Mouse (Mus musculus) hindbrain, embryonic 14.5 days (tissue): Measurements from ENCODE around the gene Srcin1. TPM values are rescaled to one million over a fixed set of nuclear protein-coding genes. Genes with fewer than 3 reads are reported as not detected.

Experiments used
- ATAC-seq: fragments of 200-750 bp; cut with Nextera tagmentation; 2 replicates; pipeline ENCODE4 v1.8.0; 2017; ENCODE audit warnings: moderate number of reproducible peaks, mild to moderate bottlenecking, moderate TSS enrichment, moderate library complexity; ENCODE audit not compliant: low FRiP score
- DNase-seq: peaks from one replicate; pipeline ENCODE4 v3.0.0-alpha.2; 2015; ENCODE audit warnings: low spot score
- H3K27ac ChIP-seq: fragments of 300-500 bp; sonication (generic); 2 replicates; pipeline ENCODE4 v1.5.1; 2014; ENCODE audit warnings: mild to moderate bottlenecking, moderate library complexity
- H3K27me3 ChIP-seq: fragments of 300-500 bp; sonication (generic); 2 replicates; pipeline ENCODE4 v1.6.1; 2014; ENCODE audit warnings: mild to moderate bottlenecking, low read length, mixed read lengths; ENCODE audit not compliant: control insufficient read depth, insufficient read depth
- H3K36me3 ChIP-seq: fragments of 300-500 bp; sonication (generic); replicated peaks from 2 replicates; pipeline ENCODE4 v1.6.1; 2014; ENCODE audit not compliant: control insufficient read depth, insufficient read depth
- H3K4me1 ChIP-seq: fragments of 300-500 bp; sonication (generic); replicated peaks from 2 replicates; pipeline ENCODE4 v1.6.1; 2014; ENCODE audit warnings: antibody characterized with exemption, low read length, mixed read lengths; ENCODE audit not compliant: control insufficient read depth, insufficient read depth
- H3K4me2 ChIP-seq: fragments of 300-500 bp; sonication (generic); replicated peaks from 2 replicates; pipeline ENCODE4 v1.6.1; 2014; ENCODE audit warnings: mild to moderate bottlenecking, moderate library complexity
- H3K4me3 ChIP-seq: fragments of 300-500 bp; sonication (generic); replicated peaks from 2 replicates; pipeline ENCODE4 v1.5.1; 2014; ENCODE audit warnings: mild to moderate bottlenecking, low read length
- H3K9ac ChIP-seq: fragments of 300-500 bp; sonication (generic); 2 replicates; pipeline ENCODE4 v1.6.1; 2014
- H3K9me3 ChIP-seq: fragments of 300-500 bp; sonication (generic); 2 replicates; pipeline ENCODE4 v1.6.1; 2016; ENCODE audit warnings: low read length; ENCODE audit not compliant: control insufficient read depth
- whole genome bisulfite sequencing: fragments of 180-500 bp; shearing (Covaris S2); extraction: QIAGEN DNeasy Blood & Tissue Kit; methylation state at CpG from one replicate; pipeline ENCODE4 v1.1.7; 2014; 5-methylcytosine and 5-hydroxymethylcytosine counted together
- polyA plus RNA-seq: library from polyadenylated mRNA; unstranded; fragments of >200 nt; fragmentation: Nextera tagmentation; extraction: Ambion mirVana; gene quantifications from 2 replicates; pipeline ENCODE4 v1.2.1, GENCODE M21; 2014

Gene Srcin1
- polyA plus RNA-seq, 1 experiment from 2014 or later, result 9.1 TPM

DNA sequence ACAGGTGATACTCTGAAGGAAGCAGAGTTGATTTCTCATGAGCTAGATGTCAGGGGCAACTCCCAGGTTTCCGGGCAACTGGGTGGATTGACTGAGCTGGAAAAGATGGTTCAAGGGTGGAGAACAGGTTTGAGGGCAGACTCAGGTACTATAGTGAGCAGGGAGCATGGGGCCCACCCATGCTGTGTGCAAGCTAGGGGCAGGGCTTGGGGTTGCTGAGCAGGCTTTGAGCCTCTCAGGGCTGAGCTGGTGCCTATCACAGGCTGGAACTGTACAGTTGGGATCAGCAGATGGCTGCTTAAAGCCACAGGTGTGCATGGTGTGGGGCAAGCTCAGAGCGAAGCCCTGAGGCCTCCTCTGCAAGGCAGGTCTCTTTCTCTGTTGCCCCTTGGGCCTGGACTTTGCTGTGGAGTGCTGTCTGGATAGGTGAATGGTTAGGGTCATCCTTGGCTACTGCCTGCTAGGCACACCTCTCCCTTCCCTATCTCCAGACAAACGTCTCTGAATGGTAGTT, 114.6 kb downstream of the Srcin1 start:
- Histone ChIP-seq H3K27me3 (peaks cover 6% of the 10 kb centered on the region; the same call in 1 of the 2 replicates), H3K4me1 (no peaks in the 10 kb centered on the region), H3K36me3 (peaks cover 98% of the 10 kb centered on the region), H3K4me2 (no peak overlapping the region), H3K9me3 (no peaks in the 10 kb centered on the region), H3K9ac (no peak overlapping the region), H3K4me3 (no peak overlapping the region), H3K27ac (no peak overlapping the region)
- DNase-seq (no peak), ATAC-seq (no peak)
- 90% methylated on average over 3 of the region's 3 CpGs for WGBS

Other genes with a start within 250 kb of the Srcin1 start
- gene Gpr179, start 224.1 kb downstream of the Srcin1 start, polyA plus RNA-seq, result 0.23 and 0.50 TPM in 2 replicates
- 6.4 and 6.7 TPM in 2 replicates for gene Socs7, start 213.6 kb downstream of the Srcin1 start, polyA plus RNA-seq
- gene Arhgap23, start 160.7 kb downstream of the Srcin1 start, polyA plus RNA-seq, result 8.5 and 10.0 TPM in 2 replicates
- gene 4933428G20Rik, start 75.8 kb downstream of the Srcin1 start, polyA plus RNA-seq, result 0.41 TPM in 1 of 2 replicates, not detected in the other
- 1.8 and 2.6 TPM in 2 replicates for gene Epop, start 53.5 kb upstream of the Srcin1 start, polyA plus RNA-seq
- 5.0 TPM in 2 replicates for gene Mllt6, start 87.2 kb upstream of the Srcin1 start, polyA plus RNA-seq
- gene Cisd3, start 109.6 kb upstream of the Srcin1 start, polyA plus RNA-seq, result 27.7 and 34.7 TPM in 2 replicates
- gene Pcgf2, start 124.3 kb upstream of the Srcin1 start, polyA plus RNA-seq, result 22.0 and 23.4 TPM in 2 replicates
- gene Psmb3, start 127.2 kb upstream of the Srcin1 start, polyA plus RNA-seq, result 436 and 489 TPM in 2 replicates
- 5.2 and 5.9 TPM in 2 replicates for gene Pip4k2b, start 168.5 kb upstream of the Srcin1 start, polyA plus RNA-seq
- gene Cwc25, start 190.4 kb upstream of the Srcin1 start, polyA plus RNA-seq, result 8.1 and 11.2 TPM in 2 replicates
- gene 1700001P01Rik, start 199.7 kb upstream of the Srcin1 start, polyA plus RNA-seq, result 0.68 TPM in 1 of 2 replicates, not detected in the other
- 324 and 419 TPM in 2 replicates for gene Rpl23, start 206.3 kb upstream of the Srcin1 start, polyA plus RNA-seq
- gene Lasp1, start 222.8 kb upstream of the Srcin1 start, polyA plus RNA-seq, result 110 and 126 TPM in 2 replicates